Mouse (Mus musculus) cerebellum, adult 9-10 months (tissue): ENCODE data around the gene Trcg1.
"Not testable (repeated sequence)": the region's sequence is repeated elsewhere in the genome, so short reads cannot be mapped to it uniquely, and the experiment has no call there.

Source experiments
- DNase-seq: peaks from one replicate; pipeline ENCODE4 v3.0.0; 2022

The Trcg1 gene

DNA sequence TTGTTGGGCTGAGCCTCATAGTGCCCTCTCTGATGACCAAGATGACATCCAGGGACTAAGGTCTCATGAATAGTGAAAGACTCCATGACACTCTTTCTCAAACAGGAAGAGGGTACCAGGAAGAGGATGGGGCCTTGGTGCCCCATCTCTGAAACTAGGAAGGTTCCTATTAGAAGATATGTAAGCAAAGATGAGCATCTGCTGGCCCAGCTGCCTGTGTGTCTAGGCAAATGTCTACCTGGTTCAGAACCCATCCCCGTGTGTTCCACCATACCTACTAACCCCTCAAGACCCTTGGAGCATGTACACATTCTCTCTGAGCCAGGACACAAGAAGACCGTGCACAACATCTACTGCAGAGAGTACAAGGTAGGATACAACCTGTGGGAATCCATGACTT is at the start of gene Trcg1:
TSS of gene Trcg1 (plus strand) at position 301 of the 400 bp plus-strand sequence.
- DNase-seq: no peak

DNA sequence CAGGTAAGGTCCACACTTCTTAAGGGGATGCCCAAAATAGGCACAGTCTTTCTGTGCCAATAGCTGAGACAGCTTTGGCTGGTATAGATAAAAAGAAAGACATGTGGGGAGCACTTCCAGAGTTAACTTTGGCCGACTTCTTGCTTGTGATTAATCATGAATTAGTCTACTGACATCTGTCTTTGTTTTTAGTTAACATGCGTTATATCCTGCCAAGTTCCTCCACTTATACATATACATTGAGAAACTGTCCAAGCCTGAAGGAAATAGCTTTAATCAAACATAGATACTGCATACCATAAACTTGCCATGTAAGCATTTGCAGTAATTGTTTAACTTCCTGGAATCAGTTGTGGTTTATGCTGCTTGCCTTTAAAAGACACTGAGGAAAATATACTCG is 39.6 kb upstream of the Trcg1 start:
- no peak for DNase-seq

DNA sequence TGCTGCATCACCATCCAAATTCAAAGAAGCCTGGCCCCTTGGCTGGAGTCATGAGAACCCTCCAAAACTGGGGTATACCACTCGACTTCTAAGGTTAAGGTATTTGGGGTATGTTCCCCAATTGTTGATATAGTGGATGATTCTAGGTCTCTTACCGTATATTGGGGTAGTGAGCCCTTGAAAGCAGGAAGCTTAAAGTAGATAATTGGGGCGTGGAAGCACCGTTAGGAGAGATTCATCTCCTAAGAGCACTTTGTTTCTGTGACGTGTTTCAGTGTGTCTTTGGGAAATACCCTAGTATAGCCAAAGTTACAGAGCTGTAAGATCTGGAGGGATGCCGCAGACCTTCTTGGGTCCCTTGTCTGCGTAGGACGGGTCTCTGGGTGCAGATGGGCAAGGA is 38.9 kb upstream of the Trcg1 start:
- DNase-seq: no peak

DNA sequence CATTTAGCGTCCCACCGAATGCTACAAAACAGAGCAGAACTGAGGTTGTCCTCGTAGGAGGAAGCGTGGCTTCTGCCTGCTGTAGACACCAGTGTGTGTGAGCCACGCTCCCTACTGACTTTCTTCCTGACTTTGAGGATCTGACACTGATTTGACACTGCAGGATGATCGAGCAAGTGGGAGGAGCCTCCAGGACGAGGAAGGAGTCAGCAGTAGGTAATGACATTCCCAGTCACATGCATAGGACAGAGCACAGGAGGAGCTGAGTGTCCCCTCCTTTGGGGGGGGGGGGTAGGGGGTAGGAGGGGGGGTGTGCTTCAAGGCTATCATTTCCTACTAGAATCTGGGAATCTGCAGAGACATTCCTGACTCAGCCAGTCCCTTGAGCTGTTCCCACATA is 33.4 kb upstream of the Trcg1 start:
- DNase-seq: no peak

DNA sequence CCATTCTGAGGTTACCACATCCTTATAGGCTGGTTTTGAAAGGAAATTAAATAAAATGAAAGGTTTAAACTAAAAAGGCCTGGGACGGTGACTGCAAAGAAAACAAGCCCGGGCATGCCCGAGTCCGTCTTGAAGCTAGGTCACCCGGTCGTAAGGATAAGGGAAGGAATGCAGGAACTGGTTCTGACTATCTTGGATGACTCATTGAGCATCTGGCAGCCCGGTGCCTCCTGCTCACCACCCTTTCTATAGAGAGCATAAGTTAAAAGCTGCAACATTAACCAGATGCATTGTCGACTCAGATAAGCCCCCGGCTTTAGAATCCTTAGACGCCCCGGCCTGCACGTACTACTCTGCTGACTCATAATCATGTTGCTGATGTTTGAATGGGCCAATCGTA is 32.8 kb upstream of the Trcg1 start:
- DNase-seq: not testable (repeated sequence)

DNA sequence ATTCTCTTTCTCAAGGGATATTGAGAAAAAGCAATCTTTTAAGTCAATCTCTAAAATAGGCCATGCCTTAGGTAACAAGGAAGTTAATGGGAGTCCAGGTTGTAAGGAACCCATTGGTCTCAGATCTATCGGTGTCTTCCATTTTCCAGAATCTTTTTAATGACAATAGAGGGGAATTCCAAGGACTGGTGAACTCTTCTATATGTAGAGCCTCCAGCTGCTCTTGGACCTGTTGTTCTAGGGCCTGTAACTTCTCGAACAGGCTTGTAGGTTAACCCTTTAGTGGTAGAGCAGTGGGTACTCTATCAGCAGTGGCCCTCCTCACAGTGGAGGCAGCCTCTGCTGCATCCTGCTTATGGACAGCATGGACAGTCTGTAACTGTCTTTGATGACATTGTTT is 29.5 kb upstream of the Trcg1 start:
- DNase-seq: no peak

DNA sequence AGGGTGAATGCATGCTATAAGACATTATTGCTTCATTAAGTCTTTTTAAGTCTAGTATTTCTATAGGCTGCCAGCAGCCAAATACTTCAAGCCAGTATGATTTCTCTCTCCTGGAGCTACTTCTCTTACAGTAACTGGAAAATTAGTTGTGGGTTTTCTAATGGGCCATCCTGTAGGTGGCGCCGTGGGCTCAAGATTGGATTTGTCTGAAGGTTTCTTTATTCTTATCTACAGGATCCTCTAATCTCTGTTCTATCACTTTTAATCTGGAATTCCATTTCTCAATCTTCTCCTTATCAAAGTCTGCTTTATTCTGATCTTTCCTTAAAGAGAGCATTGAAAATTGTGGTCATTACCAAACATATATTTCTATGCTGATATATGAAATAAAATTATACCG is 27.0 kb upstream of the Trcg1 start:
- DNase-seq: peak; percentile 26

DNA sequence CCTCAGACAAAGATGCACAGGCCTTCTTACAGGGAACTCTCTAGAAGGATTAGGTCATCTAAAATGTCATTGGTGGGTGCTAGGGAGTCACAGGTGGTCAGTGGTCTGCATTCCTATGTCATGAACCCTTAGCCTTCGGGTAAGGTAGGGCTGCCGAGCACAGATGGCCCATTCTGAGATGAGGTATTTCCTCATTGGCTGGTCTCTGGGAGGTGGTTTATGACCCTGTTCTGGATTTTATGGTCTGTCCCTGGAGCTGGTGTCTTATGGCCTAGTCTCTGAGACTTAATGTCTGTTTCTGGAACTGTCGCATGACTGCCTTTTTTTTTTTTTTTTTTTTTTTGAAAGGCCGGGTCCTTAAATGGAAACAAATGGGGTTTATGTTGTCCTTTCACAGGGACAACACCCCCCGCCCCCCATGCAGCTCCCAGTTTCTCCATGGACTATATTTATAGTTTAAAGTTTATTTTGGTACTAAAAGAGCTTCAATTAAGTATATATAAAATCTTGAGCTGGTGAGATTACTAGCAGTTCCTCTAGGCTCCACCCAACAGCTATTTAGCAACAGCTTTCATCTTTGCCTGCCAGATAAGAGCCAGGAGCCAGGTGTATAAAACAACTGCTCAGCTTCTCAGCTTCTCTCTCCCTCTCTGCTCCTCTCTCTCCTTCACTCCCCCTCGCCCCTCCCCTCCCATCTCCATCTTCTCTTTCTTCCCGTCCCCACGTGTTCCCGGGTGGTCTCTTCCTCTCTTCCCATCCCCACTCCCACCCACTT is 23.7 kb upstream of the Trcg1 start:
- DNase-seq: no peak

DNA sequence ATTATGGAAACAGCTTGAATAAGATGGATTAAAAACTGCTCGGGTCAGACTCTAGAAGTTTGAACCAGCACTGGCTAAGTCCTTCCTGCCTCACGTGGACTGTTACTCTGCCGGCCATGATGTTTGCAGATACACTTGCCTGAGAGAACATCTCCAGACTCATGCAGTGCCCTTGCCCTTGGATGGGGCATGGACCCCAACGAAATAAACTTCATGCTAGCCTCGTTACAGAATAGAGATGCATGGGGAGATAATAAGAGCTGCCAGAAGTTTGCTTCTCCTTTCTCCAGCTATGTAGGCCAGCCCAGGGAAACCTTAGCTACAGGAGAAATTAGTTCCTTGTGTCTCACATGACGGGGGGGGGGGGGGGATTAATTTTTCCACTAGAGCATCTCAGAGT is 21.9 kb upstream of the Trcg1 start:
- DNase-seq: no peak

DNA sequence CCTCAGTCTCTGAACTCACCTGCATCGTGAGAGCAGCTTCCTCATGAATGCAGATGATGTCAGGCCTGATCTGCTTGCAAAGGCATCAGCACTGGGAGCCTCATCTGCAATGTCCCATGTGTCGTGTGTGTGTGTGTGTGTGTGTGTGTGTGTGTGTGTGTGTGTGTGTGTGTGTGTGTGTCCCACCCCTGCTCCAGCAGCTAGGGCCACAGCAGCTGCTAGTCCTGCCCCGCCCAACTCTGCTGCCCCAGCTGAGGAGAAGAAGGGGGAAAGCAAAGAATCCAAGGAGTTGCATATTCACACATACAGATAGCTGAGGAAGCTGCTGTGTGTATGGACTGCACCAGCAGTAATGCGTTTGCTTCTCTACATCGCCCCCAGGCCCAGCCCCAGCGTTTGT is 19.1 kb upstream of the Trcg1 start:
- DNase-seq: no peak

DNA sequence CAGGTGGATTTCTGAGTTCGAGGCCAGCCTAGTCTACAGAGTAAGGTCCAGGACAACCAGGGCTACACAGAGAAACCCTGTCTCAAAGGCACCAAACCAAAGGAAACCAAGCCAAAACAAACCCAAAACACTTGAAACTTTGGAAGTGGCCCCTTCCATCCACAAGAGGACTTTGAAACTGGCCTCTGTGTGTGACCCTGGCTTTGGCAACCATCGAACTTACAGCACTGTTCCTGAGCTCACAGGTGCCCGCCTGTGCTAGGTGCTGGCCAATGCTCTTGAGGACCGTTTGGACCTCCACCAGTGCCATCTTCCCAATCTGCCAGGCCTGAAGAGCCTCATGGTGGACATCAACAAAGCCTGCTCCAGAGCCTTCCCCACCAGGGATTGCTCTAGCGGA is 17.6 kb upstream of the Trcg1 start:
- DNase-seq: no peak

DNA sequence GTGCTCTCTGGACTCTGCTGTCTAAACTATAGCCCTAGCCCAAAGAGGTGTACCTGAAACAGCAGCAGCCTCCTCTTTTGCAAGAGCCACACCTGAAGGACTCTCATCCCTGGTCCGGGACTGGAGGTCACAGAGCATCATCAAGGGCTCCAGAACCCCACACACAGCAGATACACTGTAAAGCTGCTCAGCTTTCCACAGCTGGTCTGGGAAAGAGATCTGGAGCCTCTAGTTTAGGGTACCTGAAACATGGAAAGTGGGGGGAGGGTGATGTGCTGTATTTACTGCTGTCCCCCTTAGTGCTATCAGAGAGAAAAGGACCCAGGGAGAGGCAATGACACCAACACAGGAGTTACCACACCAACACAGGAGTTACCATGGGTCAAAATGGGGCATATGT is 16.8 kb upstream of the Trcg1 start:
- no peak for DNase-seq

DNA sequence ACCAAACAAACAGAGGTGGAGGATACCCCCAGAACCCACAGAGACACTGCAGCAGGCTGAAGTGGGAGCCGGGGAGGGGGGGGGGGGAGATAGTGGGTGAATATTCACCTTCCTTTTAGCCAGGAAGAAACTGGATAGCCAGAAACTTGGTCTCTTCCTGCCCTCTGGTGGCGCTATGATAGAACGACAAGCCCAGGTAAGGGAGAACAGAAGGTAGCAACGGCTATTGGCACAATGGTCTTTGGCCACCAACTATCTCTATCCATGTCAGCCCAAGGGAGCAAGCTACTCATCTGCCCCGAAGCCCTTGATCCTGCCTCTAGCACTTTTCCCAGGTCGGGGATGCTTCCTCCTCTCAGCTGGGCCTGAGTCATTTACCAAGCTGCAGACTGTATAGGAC is 16.0 kb upstream of the Trcg1 start:
- DNase-seq: peak; percentile 67

DNA sequence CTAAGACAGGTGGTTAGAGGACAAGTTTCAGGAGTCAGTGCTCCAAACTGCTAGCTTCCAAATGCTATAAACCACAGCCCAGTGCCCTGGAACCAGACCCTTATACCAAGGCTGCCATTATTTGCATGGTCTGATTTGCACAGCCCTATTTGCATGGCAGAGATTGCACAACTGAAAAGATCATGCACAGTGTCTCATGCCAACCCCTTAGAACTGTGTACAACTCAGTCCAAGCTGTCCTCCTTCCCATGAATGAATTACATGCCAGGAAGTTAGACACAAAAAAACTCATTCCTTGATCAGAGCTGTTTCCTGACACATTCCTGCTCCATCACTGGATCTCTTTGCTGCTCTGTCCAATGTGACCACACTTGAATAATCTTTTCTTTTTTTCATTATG is 13.0 kb upstream of the Trcg1 start:
- no peak for DNase-seq

DNA sequence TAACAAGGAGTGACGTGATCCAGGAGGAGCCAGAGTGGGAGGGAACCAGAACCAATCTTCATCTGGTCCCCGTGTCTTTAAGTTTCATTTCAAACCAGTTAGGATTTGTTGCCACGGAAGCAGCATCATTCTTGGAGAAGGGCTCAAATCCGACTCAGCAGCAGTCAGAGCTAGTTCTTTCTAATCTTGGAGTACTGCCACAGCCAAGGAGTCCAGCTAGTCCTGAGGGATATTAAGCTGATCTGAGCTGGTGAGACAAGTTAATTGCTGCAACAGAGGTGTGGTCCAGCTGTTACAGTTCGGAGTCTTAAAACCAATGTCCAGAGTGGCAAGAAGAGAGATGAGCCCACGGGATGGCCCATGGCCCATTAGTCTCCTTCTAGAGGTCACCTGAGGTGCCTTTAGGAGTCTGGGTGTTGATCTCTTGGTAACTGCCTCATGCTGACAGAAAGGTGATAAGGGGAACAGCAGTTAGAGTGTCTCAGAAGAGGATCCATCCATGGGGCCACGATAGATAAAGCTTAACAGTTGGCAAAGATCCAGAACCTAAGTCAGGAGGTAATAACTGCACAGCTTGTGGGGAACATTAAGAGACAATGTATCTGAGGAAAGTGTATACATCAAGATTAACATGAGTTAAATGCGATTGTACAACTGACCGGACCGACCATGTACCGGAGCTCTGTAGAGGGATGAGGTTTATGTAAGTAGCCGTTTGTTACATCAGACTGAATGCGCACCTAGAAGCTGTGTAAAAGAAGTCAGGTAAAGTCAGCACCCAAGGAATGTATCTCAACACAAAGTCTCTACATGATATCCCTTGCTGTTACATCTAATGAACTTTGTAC is 10.4 kb upstream of the Trcg1 start:
- DNase-seq: no peak

DNA sequence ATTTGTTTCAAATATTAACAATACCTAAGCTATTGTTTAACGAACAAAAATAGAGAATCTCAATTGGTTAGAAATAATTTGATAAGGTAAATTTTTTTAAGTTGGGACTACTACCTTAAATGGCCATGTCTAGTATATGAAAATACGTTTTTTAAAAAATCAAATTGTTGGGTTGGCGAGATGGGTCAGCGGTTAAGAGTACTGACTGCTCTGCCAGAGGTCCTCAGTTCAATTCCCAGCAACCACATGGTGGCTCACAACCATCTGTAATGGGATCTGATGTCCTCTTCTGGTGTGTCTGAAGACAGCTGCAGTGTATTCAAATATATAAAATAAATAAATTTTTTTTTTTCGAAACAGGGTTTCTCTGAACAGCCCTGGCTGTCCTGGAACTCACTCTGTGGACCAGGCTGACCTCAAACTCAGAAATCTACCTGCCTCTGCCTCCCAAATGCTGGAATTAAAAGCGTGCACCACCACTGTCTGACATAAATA is 9.7 kb upstream of the Trcg1 start:
- DNase-seq: not testable (repeated sequence)

DNA sequence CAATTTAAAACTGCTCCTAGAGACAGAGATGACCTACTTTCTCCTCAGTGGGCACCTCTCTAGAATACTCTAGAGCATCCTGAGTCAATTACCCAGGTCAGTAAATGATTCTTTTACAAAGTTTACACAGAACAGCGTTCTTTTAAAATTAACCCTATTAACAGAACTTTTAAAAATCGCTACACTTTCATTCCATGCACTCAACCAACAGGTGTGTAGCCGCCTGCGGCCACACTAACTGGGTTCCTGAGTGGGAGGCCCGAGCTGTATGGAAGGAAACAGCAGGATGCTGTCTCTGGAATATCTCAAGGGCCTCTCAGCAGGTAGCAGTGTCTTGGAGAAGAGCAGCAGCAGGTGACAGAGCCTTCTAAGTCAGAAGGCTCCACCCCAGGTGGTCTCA is 9.2 kb upstream of the Trcg1 start:
- DNase-seq: no peak

DNA sequence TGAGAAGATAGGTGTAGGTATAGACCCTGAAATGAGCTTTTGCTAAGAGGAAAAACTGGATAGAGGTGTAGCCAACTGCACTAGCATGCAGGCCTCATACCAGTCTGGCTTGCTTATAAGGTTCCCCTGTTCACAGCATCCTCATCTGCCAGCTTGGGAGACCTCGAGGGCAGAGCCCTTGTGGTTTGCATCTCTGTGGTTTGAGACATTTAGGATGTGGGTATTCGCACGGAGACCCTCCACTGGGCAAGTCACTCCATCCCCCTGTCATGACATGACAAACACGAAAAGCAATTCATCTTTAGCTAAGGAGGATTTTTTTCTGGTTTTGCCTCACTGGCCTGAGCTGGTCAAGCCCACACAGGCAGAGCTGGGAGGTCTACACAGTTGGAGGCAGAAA is 8.2 kb upstream of the Trcg1 start:
- DNase-seq: no peak

DNA sequence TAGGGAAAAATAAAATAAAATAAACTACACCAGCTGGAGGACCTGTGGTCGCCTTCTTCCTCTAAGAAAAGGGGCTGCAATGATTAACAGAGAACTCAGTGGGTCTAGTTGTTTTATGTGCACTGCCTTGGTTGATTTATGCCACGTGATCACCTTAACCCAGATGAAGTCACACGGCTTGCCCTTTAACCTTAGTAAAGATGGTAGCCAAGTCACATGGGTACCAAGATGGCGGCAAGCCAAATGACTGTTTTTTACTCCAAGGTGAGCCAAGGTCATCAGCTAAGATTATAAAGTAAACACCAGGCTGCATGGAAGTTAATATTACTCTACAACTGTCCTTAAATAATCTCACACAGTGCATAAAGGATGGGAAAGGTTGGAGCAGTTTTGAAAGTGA is 6.6 kb upstream of the Trcg1 start:
- DNase-seq: no peak

DNA sequence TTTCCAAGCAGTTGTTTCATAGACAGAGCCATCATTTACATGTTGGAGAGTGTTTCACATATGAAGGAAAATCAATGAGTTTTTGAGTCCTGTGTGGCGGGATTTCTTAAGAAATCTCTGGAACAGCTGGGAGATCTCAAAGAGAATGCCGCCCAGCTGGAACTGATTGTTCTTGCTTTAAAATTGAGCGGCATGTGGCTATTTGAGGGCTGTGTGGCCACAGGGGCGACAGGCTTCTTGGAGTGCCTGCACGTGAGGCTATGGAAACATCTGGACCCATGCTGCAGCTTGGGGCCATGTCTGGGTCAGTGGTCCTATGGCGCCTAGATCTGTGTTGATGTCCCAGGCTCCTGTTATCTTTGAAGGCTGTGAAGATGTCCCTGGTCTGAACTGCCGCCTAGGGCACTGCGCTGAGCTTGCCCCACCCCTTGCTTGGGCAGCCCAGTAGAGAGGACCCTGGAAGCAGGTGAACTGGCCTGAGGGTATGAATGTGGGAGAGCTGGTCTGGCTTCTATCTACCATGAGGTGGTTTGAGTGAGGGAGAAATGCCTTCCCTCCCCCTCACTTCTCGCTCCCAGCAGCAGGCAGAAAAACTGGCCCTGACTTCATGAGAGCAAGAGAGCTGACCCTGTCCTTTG is 6.1 kb upstream of the Trcg1 start:
- no peak for DNase-seq

DNA sequence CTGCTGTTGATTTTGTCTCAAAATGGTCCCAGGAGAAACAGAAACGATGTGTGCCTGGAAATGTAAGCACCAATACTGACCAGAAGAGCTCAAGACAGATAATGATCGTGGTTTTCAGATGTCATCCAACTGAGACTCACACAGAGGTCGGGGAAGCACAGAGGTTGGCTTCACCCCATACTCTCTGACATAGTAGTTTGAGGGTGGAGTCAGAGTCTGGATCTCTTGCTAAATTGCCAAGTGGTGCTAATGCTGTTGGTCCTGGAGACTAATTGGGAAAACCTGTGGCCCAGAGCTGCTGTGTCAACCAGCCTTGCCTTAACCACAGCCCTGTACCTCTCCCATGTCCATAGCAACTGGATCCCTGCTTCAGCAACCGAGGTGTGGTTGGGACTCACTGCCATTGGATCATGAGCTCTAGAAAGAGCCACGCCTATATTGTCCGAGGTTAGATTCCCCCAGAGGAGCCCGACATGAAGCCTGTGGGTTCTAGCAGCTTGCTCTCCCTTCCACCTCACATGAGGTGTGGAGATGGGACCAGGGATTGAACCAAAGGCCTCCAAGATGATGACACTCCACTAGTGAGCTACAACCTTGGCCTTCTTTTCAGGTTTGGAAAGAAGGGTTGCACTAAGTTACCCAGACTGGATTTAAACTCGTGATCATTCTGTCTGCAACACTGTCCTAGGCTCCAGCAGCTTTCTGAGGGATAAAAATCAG is 4.7 kb upstream of the Trcg1 start:
- no peak for DNase-seq

DNA sequence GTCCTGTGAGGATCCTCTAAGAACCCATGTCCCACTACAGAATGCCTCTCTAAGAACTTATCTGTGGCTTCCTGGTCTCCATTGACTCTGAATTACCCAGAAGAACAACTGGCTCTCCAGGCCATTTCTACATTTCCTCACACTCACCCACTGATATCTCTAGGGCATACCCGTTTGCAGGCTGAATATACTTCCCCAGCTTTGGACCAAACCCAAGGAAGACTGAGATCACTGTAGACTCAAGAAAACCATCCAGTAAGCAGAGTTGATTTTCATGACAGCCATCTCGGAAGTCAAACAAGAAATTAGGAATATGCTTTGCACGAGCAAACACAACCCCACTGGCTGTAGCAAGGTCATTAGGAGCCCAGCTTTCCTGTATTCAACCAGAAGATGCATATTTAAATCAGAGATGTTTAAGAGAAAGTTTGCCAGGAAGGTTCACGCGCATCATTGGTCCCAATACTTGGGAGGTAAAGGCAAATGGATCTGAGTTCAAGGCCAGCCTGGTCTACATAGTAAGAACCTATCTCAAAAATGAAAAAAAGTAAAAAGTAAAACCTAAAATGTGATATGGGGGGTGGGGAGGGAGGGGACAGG is 3.9 kb upstream of the Trcg1 start:
- no peak for DNase-seq

DNA sequence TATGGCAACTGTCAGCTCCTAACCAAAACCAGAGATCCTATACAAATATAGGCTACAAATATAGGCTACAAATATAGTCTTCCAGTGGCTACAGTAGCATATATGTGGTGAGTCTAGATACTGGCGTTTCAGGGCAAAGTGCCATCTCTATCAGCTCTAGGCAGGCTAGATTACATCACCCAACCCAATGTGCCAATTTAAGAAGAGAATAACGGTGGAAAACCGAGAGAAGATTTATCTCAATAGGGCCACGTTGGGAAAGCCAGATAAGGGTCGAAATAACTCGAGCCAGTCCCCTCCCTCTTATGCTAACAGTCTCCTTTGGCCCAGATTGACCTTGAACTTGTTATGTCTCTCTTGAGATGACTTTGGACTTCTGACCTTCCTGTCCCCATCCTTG is 3.2 kb upstream of the Trcg1 start:
- DNase-seq: no peak
